Mouse (Mus musculus): Measurements from ENCODE around the gene Galnt7.

The Galnt7 gene

DNA sequence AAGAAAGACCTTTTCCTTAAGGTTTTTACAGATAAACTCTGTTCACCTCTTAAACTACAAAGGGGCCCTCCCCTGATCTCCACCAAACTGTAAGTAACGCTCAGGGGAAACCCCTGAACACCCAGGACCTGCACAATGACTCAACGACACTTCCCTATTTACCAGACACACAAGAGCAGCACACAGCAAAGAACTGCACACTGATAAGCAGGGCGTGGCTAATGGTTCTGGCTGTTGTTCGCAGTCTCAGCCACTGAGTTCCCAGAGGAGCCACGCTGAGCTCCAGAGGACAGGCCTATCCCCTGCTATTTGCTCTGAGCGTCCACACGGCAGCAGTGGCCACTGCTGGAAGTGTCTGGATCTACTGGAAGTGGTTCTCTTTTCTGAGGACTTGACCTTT is 76.6 kb downstream of the Galnt7 start:
- peak; percentile 20; the same call in 1 of the 2 replicates for TF ChIP-seq GATA4 (IDR thresholded peaks at IDR 0.05; ENCODE audit: insufficient replicate concordance, low read length)

DNA sequence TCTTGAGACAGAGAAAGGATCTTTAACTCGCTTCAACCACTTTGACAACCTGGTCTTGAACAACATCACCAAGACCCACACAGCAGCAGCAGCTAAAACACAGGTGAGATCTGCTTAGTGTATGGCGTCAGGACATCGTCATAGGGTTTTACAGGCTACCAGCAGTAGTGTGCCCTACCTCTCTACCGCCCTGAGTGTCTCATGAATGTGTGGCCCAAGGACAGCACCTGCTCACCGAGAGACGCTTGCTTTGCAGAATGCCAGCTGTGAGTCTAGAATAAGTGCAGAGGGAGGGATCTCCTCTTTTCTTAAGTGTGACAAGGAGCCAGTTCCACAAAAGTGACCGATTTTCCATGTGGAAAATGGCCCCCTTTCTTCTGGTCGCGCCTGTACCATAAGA is 77.5 kb downstream of the Galnt7 start:
- no peak for TF ChIP-seq GATA4 (IDR thresholded peaks at IDR 0.05; ENCODE audit: insufficient replicate concordance, low read length)

DNA sequence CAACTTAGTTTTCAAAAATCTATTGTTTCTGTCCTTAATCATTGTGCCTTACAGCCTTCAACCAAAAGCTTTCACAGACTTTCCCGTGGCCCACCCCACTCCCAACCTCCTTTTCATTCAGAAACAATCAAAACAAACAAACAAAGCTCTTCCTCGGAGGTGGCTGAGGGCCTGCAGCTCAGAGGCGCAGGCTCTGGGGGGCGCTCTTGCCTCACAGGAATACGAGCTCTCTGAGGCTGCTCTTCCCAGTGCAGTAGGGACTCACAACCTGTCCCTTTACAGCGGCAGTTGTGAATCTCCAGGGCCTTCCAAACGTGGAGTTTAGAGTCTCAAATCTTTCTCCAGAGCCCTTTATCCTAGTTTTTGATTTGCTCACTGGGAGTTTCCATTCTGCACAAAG is 78.4 kb downstream of the Galnt7 start:
- TF ChIP-seq GATA4 (IDR thresholded peaks at IDR 0.05; ENCODE audit: insufficient replicate concordance, low read length) = no peak

DNA sequence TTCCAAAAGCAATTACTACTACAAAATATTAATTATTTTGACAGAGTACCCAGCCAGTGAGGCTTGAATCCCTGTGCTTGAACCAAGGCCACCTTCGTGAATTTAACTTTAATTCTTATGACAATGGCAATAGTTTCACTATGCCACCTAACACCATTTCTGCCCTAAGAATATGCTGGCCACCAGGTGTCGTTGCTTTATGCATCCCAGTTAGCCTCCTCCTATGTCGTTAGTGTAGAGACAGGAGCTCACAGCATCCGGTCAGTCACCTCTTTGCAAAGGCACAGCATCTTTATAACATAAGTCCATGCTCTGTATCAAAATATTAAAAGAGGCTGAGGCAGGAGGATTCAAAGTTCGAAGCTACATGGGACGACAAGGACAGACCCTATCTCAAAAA is 79.0 kb downstream of the Galnt7 start:
- no peak for TF ChIP-seq GATA4 (IDR thresholded peaks at IDR 0.05; ENCODE audit: insufficient replicate concordance, low read length)

DNA sequence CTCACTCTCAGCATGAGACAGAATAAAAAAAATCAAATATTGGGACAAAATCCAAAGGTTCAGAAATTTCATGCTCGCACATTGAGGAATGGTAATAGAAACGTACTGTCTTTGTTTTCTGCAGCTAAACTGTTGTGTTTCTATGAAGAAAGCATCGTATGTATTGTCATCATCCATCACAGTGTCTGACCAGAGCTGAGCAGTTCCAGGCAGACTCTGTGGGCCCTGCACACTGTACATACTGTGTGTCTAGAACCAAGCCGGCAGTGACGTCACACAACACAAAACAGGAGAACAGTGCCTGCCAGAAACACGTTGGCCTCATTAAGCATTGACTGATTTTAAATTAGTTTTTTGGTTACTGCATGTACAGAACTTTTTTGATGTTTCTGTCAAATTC is 82.9 kb downstream of the Galnt7 start:
- TF ChIP-seq GATA4 (IDR thresholded peaks at IDR 0.05; ENCODE audit: insufficient replicate concordance, low read length) = no peak

DNA sequence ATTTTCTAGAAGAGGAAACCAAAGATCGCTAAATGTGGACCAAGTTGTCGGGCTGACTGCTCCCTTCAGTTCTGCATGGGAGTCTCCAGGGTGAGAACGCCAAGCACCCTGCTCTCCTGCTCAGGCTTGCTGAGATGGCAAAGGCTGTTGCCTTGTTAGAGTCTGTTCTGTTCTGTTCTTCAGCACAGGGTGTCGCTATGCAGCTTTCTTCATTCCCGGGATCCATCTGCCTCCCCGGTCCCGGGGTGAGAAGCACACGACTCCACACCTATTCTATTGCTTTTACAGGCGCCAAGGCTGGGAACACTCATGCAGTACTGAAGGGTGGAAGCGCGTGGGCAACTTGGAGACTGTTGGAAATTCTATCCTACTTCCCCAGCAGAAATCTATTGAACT is 83.4 kb downstream of the Galnt7 start:
- TF ChIP-seq GATA4 (IDR thresholded peaks at IDR 0.05; ENCODE audit: insufficient replicate concordance, low read length) = no peak

DNA sequence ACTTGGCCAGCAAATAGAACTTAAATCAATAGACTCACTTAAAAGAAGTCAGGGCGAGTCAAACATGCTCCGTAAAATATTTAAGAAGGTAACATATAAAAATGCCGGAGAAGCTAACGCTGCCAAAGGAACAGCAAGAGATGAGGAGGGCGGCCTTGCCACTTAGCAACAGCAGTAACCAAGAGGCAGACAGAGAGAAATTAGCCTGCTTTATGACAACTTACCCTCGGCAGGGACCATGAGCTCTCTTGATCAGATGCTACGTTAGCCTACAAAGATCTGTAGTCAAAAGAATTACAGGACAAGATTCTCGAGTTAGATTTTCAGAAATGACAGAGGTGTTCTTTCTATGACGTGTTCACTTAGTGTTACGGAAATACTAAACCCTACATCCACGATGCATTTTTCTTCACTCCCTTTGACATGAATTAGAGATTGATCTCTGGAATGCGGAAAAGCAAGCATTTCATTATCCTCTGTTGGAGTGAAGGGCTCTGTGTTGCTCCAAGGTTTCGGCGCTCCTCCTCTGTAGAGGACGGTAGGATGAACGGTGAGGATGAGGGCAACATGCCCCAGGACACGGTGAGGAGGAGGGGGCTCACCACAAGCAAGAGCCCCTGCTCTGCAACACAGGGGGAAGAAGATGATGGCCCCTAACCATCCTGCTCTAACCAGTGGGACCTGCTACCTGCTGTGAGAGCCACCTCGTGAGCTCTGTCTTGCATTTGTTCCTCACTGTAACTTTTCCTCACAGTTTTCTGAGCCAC is 84.0 kb downstream of the Galnt7 start:
- no peak for TF ChIP-seq GATA4 (IDR thresholded peaks at IDR 0.05; ENCODE audit: insufficient replicate concordance, low read length)

DNA sequence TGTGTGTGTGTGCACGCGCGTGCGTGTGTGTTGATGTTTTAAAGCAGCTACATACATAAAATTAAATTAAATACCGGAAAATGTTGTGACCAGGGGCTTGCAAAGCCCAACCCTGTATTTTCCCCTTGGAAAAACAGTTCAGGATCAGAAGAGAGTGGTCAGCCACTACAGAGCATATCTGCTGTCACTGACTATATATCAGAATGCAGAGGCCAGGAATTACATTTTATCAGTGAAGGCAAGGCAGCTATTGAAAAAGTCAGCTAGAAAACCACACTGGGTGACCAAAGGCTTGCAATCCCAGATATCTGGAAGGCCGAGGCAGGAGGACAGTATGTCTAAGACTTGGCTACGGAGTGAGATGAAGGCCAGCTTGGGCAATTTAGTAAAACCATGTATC is 84.8 kb downstream of the Galnt7 start:
- no peak for TF ChIP-seq GATA4 (IDR thresholded peaks at IDR 0.05; ENCODE audit: insufficient replicate concordance, low read length)

DNA sequence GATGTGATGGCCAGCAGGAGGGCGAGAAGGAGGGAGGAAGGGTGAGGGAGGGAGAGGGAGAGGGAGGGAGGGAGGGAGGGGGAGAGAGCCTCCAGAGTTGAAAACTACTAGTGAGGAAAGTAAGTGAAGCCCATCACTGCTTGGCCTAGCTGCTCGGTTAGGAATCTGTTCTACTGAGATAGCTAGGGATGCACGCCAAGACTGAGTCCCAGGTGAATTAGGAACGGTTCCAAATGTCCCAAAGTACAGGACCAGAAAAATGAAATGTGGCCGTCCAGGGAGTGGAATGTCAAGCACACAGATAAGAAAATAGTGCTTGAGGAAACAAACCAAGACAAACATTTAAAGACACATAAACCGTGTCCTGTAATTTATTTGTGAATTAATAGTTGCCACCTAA is 87.8 kb downstream of the Galnt7 start:
- TF ChIP-seq GATA4 (IDR thresholded peaks at IDR 0.05; ENCODE audit: insufficient replicate concordance, low read length) = no peak

DNA sequence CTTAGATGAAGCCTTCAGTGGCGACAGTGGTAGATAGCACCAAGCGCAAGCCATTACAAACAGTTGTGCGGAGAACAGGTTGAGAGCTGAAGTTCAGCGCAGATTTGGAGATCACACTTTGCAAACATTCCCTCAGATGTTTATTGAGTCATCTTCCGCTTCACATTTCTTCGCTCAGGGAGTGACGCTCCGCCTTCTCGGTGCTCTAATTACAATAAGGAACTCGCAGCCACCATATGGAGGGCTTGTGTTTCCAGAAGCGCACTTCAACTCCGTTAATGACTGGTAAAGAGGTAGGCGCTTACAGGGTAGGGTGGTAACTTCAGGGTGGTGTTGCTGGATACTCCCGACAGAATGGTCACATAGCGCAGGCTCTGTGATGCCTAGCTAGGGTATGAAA is 89.1 kb downstream of the Galnt7 start:
- no peak for TF ChIP-seq GATA4 (IDR thresholded peaks at IDR 0.05; ENCODE audit: insufficient replicate concordance, low read length)

DNA sequence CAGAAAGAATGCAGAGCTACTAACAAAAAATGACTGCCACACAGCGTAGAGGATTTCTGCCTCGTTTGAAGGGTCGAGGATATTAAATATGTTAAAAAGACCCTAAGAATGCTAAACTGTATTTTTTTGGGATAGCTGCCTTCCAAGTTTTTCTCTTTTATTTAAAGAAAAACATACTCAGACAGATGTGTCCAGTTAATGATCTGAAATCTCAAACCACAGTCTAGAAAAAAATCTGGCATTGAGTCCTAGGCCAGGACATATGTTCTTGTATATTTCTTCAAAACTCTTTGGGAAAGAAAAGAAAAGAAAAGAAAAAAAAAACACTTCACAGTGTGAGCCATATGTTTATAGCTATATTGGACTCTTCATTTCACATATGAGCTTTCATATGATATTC is 90.1 kb downstream of the Galnt7 start:
- TF ChIP-seq GATA4 (IDR thresholded peaks at IDR 0.05; ENCODE audit: insufficient replicate concordance, low read length) = no peak

DNA sequence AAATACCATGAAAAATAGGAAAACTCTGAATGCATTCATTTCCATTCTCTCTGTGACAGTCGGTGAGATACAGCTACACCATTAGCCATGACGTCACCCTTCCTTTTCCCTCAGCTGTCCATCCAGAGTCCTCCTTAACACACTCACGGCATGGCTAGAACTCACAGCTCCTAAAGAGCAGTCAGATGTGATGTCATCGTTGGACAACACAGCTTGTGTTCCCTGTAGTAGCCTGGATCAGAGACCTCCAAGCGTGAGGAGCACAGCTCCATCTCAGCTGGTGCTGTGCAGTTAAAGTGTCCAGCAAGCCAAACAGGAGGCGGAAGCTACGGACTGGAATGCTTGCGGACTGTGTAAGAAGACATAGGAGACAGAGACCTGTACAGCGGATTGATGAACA is 91.9 kb downstream of the Galnt7 start:
- TF ChIP-seq GATA4 (IDR thresholded peaks at IDR 0.05; ENCODE audit: insufficient replicate concordance, low read length) = no peak

DNA sequence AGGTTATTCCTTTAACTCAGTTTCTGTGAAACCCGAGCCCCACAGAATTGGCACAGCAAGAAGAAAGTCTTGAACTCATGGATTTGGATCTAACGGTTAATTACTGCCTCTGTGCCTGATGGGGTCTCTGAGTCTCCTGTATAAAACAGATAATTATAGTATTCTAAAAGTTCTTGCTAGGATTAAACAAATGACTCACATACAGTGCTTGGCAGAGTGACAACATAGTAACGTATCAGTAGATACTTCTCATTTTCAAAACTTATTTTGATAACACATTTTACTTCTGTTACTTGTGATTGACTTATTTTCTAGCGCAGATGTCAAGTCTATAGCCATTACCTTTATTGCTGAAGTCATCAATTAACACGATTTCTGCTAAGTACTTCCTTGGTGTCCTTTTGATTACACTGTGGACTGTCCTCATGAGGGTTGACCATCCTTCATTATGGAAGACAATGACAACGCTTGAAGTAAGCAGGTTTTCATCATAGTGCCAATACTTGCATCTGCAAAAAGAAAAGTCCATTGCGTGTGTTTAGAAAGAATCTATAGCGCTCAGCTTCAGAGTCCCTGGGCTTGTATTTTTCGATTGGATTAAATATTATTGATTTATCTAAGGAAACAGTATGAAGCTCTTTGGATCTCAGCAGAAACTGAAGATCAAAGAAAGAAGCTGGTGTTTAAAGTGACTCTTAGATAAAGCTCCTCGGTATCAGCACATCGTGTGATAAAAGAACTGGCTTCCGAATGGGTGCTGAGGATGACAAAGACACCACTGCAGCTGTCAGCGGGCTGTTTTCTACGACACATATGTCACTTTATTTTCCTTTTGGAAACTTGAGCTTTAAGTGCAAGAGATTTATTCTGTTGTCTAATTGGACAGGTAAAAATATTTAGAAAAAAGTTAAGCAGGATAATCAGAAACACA is 100.5 kb downstream of the Galnt7 start:
- TF ChIP-seq GATA4 (IDR thresholded peaks at IDR 0.05; ENCODE audit: insufficient replicate concordance, low read length) = no peak

DNA sequence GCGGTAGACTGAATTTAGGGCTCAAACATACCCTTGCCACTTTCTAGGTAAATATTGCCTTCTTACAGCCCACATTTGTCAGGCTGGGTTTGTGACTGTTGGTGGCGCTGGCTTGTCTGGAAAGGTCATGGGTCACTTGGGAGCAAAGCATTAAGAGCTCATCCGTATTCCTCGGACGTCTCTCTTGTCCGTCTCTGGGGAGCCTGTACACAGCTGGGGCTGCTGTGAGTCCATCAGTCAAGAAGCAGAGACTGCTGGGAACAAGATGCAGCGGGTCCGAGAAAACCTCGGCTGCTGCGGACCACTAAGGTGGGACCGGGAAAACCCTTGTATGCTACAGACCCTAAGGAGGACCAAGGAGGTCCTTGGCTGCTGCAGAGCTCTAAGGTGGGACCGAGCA is 105.3 kb downstream of the Galnt7 start:
- TF ChIP-seq GATA4 (IDR thresholded peaks at IDR 0.05; ENCODE audit: insufficient replicate concordance, low read length) = no peak

DNA sequence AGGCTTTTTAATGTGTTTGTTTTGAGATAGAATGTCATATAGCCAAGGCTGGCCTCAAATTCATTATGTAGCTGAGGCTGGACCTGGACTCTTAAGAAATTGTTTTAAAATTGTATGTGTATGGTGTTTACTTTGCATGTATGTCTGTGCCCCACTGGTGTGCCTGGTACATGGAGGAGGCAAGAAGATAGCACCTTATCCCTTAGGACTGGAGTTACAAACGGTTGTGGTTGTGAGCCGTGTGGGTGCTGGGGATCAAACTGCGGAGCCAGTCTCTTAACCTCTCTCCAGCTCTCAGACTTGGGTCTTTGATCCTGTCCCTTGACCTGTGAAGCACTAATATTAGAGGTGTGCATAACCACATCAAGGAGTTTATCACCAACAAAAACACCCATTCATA is 106.0 kb downstream of the Galnt7 start:
- no peak for TF ChIP-seq GATA4 (IDR thresholded peaks at IDR 0.05; ENCODE audit: insufficient replicate concordance, low read length)

DNA sequence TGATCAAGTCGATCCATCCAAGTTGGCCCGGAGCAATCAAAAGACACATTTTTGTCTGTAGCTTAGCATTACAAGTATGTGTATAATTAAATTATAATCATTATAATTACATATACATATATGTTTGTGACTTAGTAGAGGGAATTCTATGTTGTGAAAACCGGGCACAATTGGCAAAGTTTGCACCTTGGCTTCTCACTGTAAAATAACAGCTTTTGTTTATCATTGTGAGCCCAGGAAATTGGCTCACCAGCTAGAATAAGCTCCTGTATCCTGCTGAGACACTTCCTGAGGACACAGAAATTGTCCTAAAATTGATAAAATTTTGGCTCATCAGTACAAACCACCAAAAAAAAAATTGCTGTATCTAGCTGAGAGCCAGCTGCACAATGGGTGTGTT is 106.4 kb downstream of the Galnt7 start:
- no peak for TF ChIP-seq GATA4 (IDR thresholded peaks at IDR 0.05; ENCODE audit: insufficient replicate concordance, low read length)
